Mouse (Mus musculus) liver, embryonic 11.5 days (tissue): ENCODE data around the gene Olfr52. TPM values are rescaled to one million over a fixed set of nuclear protein-coding genes. Genes with fewer than 3 reads are reported as not detected.
"Not testable (repeated sequence)": the region's sequence is repeated elsewhere in the genome, so short reads cannot be mapped to it uniquely, and the experiment has no call there.

Experiments
- ATAC-seq: fragments of 200-750 bp; cut with Nextera tagmentation; replicated peaks from 2 replicates; pipeline ENCODE4 v1.8.0; 2017; ENCODE audit warnings: moderate number of reproducible peaks, mild to moderate bottlenecking, moderate TSS enrichment, moderate library complexity; ENCODE audit not compliant: low FRiP score
- DNase-seq: peaks from one replicate; pipeline ENCODE4 v3.0.0-alpha.2; 2017; ENCODE audit warnings: low spot score
- H3K27ac ChIP-seq: fragments of 300-500 bp; sonication (generic); 2 replicates; pipeline ENCODE4 v1.5.1; 2014; ENCODE audit warnings: mild to moderate bottlenecking, low read depth, low read length, control low read depth
- H3K27me3 ChIP-seq: fragments of 300-500 bp; sonication (generic); replicated peaks from 2 replicates; pipeline ENCODE4 v1.6.1; 2014; ENCODE audit warnings: low read length, mixed read lengths; ENCODE audit not compliant: control insufficient read depth, insufficient read depth
- H3K36me3 ChIP-seq: fragments of 300-500 bp; sonication (generic); 2 replicates; pipeline ENCODE4 v1.6.1; 2014; ENCODE audit warnings: mild to moderate bottlenecking, low read length, moderate library complexity, mixed read lengths; ENCODE audit not compliant: control insufficient read depth, insufficient read depth
- H3K4me1 ChIP-seq: fragments of 300-500 bp; sonication (generic); replicated peaks from 2 replicates; pipeline ENCODE4 v1.6.1; 2014; ENCODE audit warnings: low read length, mixed read lengths; ENCODE audit not compliant: control insufficient read depth, insufficient read depth
- H3K4me2 ChIP-seq: fragments of 300-500 bp; sonication (generic); 2 replicates; pipeline ENCODE4 v1.6.1; 2014; ENCODE audit warnings: mild to moderate bottlenecking, control low read depth, moderate library complexity
- H3K4me3 ChIP-seq: fragments of 300-500 bp; sonication (generic); 2 replicates; pipeline ENCODE4 v1.5.1; 2014; ENCODE audit warnings: low read depth, low read length, control low read depth
- H3K9ac ChIP-seq: fragments of 300-500 bp; sonication (generic); 2 replicates; pipeline ENCODE4 v1.6.1; 2014; ENCODE audit warnings: low read depth, low read length, control low read depth
- H3K9me3 ChIP-seq: fragments of 300-500 bp; sonication (generic); 2 replicates; pipeline ENCODE4 v1.6.1; 2016; ENCODE audit warnings: low read length, inconsistent platforms, mixed read lengths; ENCODE audit not compliant: control insufficient read depth
- WGBS: fragments of 180-500 bp; shearing (Covaris S2); extraction: QIAGEN DNeasy Blood & Tissue Kit; methylation state at CpG from one replicate; pipeline ENCODE4 v1.1.7; 2014; 5-methylcytosine and 5-hydroxymethylcytosine counted together
- polyA plus RNA-seq: library from polyadenylated mRNA; unstranded; fragments of >200 nt; fragmentation: Nextera tagmentation; extraction: Ambion mirVana; gene quantifications from 2 replicates; pipeline ENCODE4 v1.2.1, GENCODE M21; 2014

Olfr52 gene
- not detected in 2 replicates for polyA plus RNA-seq

GRCm38 (mm10) chr2:86185583-86185982 is at the start of gene Olfr52:
Gene Olfr52, minus strand, starts transcription at chr2:86185683.
- DNase-seq (no peak), ATAC-seq (no peak)
- Histone ChIP-seq H3K9ac (no peak within 1 kb of the TSS), H3K27ac (no peak within 1 kb of the TSS), H3K36me3 (no peaks in the 10 kb centered on the region), H3K4me1 (no peaks in the 10 kb centered on the region), H3K27me3 (no peaks in the 10 kb centered on the region), H3K9me3 (no peaks in the 10 kb centered on the region), H3K4me3 (no peak within 1 kb of the TSS), H3K4me2 (no peak within 1 kb of the TSS)

GRCm38 (mm10) chr2:86231301-86231700 is 45.8 kb upstream of the Olfr52 start, which contains the start of gene Olfr1047:
Gene Olfr1047, minus strand, starts transcription at chr2:86231401.
- 90% methylated on average over 1 of the region's 1 CpGs for WGBS
- Histone ChIP-seq H3K9me3 (no peaks in the 10 kb centered on the region), H3K27me3 (no peaks in the 10 kb centered on the region), H3K36me3 (no peaks in the 10 kb centered on the region), H3K4me3 (no peak within 1 kb of the TSS), H3K4me1 (no peaks in the 10 kb centered on the region), H3K27ac (no peak within 1 kb of the TSS), H3K4me2 (no peak within 1 kb of the TSS), H3K9ac (no peak within 1 kb of the TSS)
- DNase-seq: no peak
- ATAC-seq: no peak

GRCm38 (mm10) chr2:86219214-86219613 is 33.7 kb upstream of the Olfr52 start, which contains the start of gene Olfr1046:
Gene Olfr1046, minus strand, starts transcription at chr2:86219314.
- no peak within 1 kb of the TSS for H3K4me3 ChIP-seq
- no peak within 1 kb of the TSS for H3K27ac ChIP-seq
- no peaks in the 10 kb centered on the region for H3K27me3 ChIP-seq
- H3K9ac ChIP-seq: no peak within 1 kb of the TSS
- DNase-seq: no peak
- 63% methylated on average over 2 of the region's 2 CpGs for WGBS
- no peaks in the 10 kb centered on the region for H3K36me3 ChIP-seq
- no peaks in the 10 kb centered on the region for H3K9me3 ChIP-seq
- H3K4me1 ChIP-seq: no peaks in the 10 kb centered on the region
- H3K4me2 ChIP-seq: no peak within 1 kb of the TSS
- no peak for ATAC-seq

DNA sequence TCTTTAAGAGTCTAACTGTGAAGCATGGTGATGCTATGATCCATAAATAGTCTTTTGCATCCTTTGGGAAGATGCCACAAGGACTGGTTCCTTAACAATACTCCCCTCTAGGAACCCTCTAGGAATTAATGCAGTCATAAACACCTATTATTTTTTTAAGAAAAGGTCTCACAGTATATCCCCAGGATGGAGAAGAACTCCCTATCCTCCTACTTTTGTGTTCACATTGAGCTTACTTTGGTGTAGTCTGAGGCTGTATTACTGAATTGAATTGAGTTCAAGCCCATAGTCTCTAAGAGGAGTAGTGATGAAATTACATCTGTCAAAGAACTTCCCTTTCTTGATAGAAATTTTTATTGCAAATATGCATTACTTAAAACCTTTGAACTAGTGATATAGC is 17.4 kb upstream of the Olfr52 start, which contains the start of gene Olfr1045:
TSS of gene Olfr1045 (minus strand) at position 101 of the 400 bp plus-strand sequence.
- H3K9me3 ChIP-seq: no peaks in the 10 kb centered on the region

DNA sequence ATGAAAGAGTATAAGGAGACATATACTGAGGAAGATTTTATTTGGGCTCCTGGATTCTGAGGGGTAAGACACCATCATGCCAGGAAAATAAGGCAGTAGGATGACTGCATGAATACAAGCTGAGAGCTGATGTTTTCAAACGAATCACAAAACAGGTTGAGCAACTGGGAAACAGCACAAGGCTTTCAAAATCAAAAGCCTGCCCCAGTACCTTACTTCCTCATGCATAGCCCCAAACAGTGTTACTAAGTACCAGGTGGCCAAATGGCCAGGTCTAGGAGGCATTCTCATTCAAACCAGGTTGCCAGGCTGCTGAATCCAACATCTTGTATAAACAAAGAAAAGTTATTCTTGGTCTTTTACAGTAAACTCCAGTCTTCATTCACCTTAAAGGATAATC is 10.4 kb upstream of the Olfr52 start:
- 37% methylated on average over 1 of the region's 1 CpGs for WGBS
- Histone ChIP-seq H3K4me3 (no peak overlapping the region), H3K9me3 (no peaks in the 10 kb centered on the region), H3K9ac (no peak overlapping the region), H3K27me3 (no peaks in the 10 kb centered on the region), H3K36me3 (no peaks in the 10 kb centered on the region), H3K4me2 (no peak overlapping the region), H3K27ac (no peak overlapping the region), H3K4me1 (no peaks in the 10 kb centered on the region)
- no peak for ATAC-seq
- no peak for DNase-seq

More for the DNA sequence above, 17.4 kb upstream of the Olfr52 start, which contains the start of gene Olfr1045:
- DNase-seq: no peak
- H3K4me2 ChIP-seq: no peak within 1 kb of the TSS
- no peak within 1 kb of the TSS for H3K9ac ChIP-seq
- H3K36me3 ChIP-seq: no peaks in the 10 kb centered on the region
- no peak within 1 kb of the TSS for H3K4me3 ChIP-seq
- no peak for ATAC-seq
- no peak within 1 kb of the TSS for H3K27ac ChIP-seq
- H3K4me1 ChIP-seq: no peaks in the 10 kb centered on the region
- no peaks in the 10 kb centered on the region for H3K27me3 ChIP-seq

GRCm38 (mm10) chr2:86179950-86180349 is 5.5 kb downstream of the Olfr52 start:
- no peaks in the 10 kb centered on the region for H3K9me3 ChIP-seq
- H3K4me3 ChIP-seq: no peak overlapping the region
- 72% methylated on average over 3 of the region's 3 CpGs for WGBS
- no peak for DNase-seq
- H3K27ac ChIP-seq: no peak overlapping the region
- H3K9ac ChIP-seq: no peak overlapping the region
- no peaks in the 10 kb centered on the region for H3K4me1 ChIP-seq
- no peaks in the 10 kb centered on the region for H3K27me3 ChIP-seq
- H3K36me3 ChIP-seq: no peaks in the 10 kb centered on the region
- H3K4me2 ChIP-seq: no peak overlapping the region
- ATAC-seq: no peak

DNA sequence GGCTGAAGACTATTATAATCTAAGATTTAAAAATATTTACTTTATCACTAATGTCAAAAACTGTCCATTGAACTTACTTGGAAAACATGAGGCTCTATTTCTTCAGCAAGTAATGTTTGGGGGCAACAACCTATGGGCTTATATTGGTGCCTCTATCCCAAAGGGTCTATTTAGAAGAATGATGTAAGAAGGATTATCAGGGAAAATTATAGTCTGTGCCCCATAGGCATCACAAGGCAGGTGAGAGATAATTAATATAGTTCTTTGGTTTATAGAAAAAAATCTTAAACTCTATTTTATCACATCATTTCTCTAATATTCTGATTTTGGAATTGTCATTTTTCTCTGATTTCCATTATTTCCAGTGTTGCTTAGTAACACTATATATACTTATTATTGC is 7.8 kb downstream of the Olfr52 start, which contains the start of gene Olfr1044:
TSS of gene Olfr1044 (minus strand) at position 101 of the 400 bp plus-strand sequence.
- no peaks in the 10 kb centered on the region for H3K4me1 ChIP-seq
- H3K36me3 ChIP-seq: no peaks in the 10 kb centered on the region
- DNase-seq (no peak), ATAC-seq (no peak)
- no peak within 1 kb of the TSS for H3K4me3 ChIP-seq
- no peaks in the 10 kb centered on the region for H3K9me3 ChIP-seq
- no peak within 1 kb of the TSS for H3K27ac ChIP-seq
- no peak within 1 kb of the TSS for H3K9ac ChIP-seq
- no peak within 1 kb of the TSS for H3K4me2 ChIP-seq
- no peaks in the 10 kb centered on the region for H3K27me3 ChIP-seq

- H3K36me3 ChIP-seq, H3K9ac ChIP-seq, H3K4me2 ChIP-seq, H3K4me3 ChIP-seq, H3K9me3 ChIP-seq, H3K4me1 ChIP-seq, H3K27ac ChIP-seq, H3K27me3 ChIP-seq, DNase-seq, ATAC-seq: not testable (repeated sequence)
- 64% methylated on average over 7 of the region's 7 CpGs for WGBS
Measured at GRCm38 (mm10) chr2:86175422-86175821, 10.1 kb downstream of the Olfr52 start.

DNA sequence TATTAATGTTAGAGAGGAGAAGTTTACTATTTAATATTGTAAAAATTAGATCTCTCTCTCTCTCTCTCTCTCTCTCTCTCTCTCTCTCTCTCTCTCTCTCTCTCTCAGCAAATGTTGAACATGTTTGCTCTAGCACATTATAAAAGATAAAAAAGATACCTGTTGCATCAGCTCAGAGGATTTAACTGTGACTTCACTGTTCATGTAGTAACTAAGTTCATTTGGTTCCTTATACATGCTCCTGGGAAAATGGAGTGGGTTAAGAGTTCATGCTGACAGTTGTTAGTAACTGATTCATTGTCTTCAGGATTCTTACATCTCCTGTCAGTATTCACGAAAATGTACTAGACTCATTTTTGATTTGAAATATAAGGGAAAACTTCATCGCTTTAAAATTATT is 18.1 kb downstream of the Olfr52 start, which contains the start of gene Olfr1043:
TSS of gene Olfr1043 (minus strand) at position 101 of the 400 bp plus-strand sequence.
- H3K27ac ChIP-seq: no peak within 1 kb of the TSS
- no peak within 1 kb of the TSS for H3K9ac ChIP-seq
- no peaks in the 10 kb centered on the region for H3K36me3 ChIP-seq
- 85% methylated on average over 2 of the region's 2 CpGs for WGBS
- no peak within 1 kb of the TSS for H3K4me2 ChIP-seq
- no peaks in the 10 kb centered on the region for H3K4me1 ChIP-seq
- no peaks in the 10 kb centered on the region for H3K27me3 ChIP-seq
- DNase-seq (no peak), ATAC-seq (no peak)
- H3K4me3 ChIP-seq: no peak within 1 kb of the TSS
- no peaks in the 10 kb centered on the region for H3K9me3 ChIP-seq
